Mouse (Mus musculus) hindbrain, embryonic 15.5 days (tissue): ENCODE results near the gene Rara. TPM values are rescaled to one million over a fixed set of nuclear protein-coding genes. Genes with fewer than 3 reads are reported as not detected.
A peak's percentile ranks its signal among the peaks of the same experiment; 100 is the strongest.

ENCODE experiments used
- ATAC-seq: fragments of 200-750 bp; cut with Nextera tagmentation; 2 replicates; pipeline ENCODE4 v1.8.0; 2017; ENCODE audit warnings: low read depth, moderate number of reproducible peaks, moderate TSS enrichment; ENCODE audit not compliant: low FRiP score
- H3K27ac ChIP-seq: fragments of 300-500 bp; sonication (generic); replicated peaks from 2 replicates; pipeline ENCODE4 v1.5.1; 2015; ENCODE audit warnings: mild to moderate bottlenecking, inconsistent platforms
- H3K27me3 ChIP-seq: fragments of 300-500 bp; sonication (generic); 2 replicates; pipeline ENCODE4 v1.6.1; 2015; ENCODE audit warnings: control low read depth, inconsistent platforms
- H3K36me3 ChIP-seq: fragments of 300-500 bp; sonication (generic); 2 replicates; pipeline ENCODE4 v1.6.1; 2015; ENCODE audit warnings: control low read depth, inconsistent platforms
- H3K4me1 ChIP-seq: fragments of 300-500 bp; sonication (generic); replicated peaks from 2 replicates; pipeline ENCODE4 v1.6.1; 2015; ENCODE audit warnings: control low read depth, inconsistent platforms
- H3K4me2 ChIP-seq: fragments of 300-500 bp; sonication (generic); 2 replicates; pipeline ENCODE4 v1.6.1; 2015; ENCODE audit warnings: moderate library complexity, mild to moderate bottlenecking, inconsistent platforms
- H3K4me3 ChIP-seq: fragments of 300-500 bp; sonication (generic); 2 replicates; pipeline ENCODE4 v1.5.1; 2015; ENCODE audit warnings: mild to moderate bottlenecking, inconsistent platforms
- H3K9ac ChIP-seq: fragments of 300-500 bp; sonication (generic); 2 replicates; pipeline ENCODE4 v1.6.1; 2015; ENCODE audit warnings: inconsistent platforms
- H3K9me3 ChIP-seq: fragments of 300-500 bp; sonication (generic); 2 replicates; pipeline ENCODE4 v1.6.1; 2016; ENCODE audit warnings: control low read depth, inconsistent platforms
- WGBS: fragments of 180-500 bp; shearing (Covaris S2); methylation state at CpG from one replicate; pipeline ENCODE4 v1.1.7; 2015; 5-methylcytosine and 5-hydroxymethylcytosine counted together
- polyA plus RNA-seq: library from polyadenylated mRNA; unstranded; fragments of >200 nt; fragmentation: Nextera tagmentation; extraction: Ambion mirVana; gene quantifications from 2 replicates; pipeline ENCODE4 v1.2.1, GENCODE M21; 2015

Rara gene
- polyA plus RNA-seq, 1 experiment from 2014 or later: 16.8 TPM

DNA sequence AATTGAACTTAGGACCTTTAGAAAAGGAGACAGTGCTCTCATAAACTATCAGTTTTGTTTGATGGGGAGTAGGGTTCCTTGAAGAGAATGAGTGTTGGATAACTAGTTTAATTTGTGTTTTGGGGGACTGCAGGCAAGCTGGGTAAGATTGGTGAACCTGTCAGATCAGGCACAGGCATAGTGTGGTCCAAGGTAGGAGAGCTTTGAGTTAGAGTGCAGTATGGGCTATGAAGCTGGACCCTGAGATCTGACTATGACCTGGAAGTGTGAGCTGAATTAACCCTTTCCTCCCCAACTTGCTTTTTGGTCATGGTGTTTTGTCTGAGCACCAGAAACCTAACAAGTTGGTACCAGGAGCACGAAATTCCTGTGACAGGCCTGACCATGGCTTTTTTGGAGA lies 86.2 kb downstream of the Rara start:
- ATAC-seq: no peak
- Histone ChIP-seq H3K27ac (no peak overlapping the region), H3K4me1 (no peaks in the 10 kb centered on the region), H3K9ac (no peak overlapping the region), H3K9me3 (no peaks in the 10 kb centered on the region), H3K4me3 (no peak overlapping the region), H3K27me3 (no peaks in the 10 kb centered on the region), H3K4me2 (no peak overlapping the region), H3K36me3 (no peaks in the 10 kb centered on the region)
- WGBS: 87% methylated on average over 1 of the region's 1 CpGs

- H3K27ac ChIP-seq: no peak overlapping the region
- H3K36me3 ChIP-seq: no peaks in the 10 kb centered on the region
- H3K4me3 ChIP-seq: no peak overlapping the region
- WGBS: 94% methylated on average over 6 of the region's 6 CpGs
- H3K9ac ChIP-seq: no peak overlapping the region
- H3K9me3 ChIP-seq: no peaks in the 10 kb centered on the region
- H3K27me3 ChIP-seq: no peaks in the 10 kb centered on the region
- no peak for ATAC-seq
- peaks cover 13% of the 10 kb centered on the region for H3K4me1 ChIP-seq
- no peak overlapping the region for H3K4me2 ChIP-seq
Measured at GRCm38 (mm10) chr11:99019844-99020243, 92.2 kb downstream of the Rara start.

- WGBS: 81% methylated on average over 5 of the region's 5 CpGs
- Histone ChIP-seq H3K4me2 (peak overlapping the region; percentile 62), H3K27me3 (no peaks in the 10 kb centered on the region), H3K9ac (no peak overlapping the region), H3K9me3 (no peaks in the 10 kb centered on the region), H3K36me3 (no peaks in the 10 kb centered on the region), H3K4me3 (peak overlapping the region; percentile 54; the same call in 1 of the 2 replicates), H3K4me1 (peaks cover 15% of the 10 kb centered on the region), H3K27ac (no peak overlapping the region)
- ATAC-seq: no peak
Measured at GRCm38 (mm10) chr11:99022384-99022933, 94.8 kb downstream of the Rara start.

- Histone ChIP-seq H3K4me3 (peak overlapping the region; percentile 54), H3K36me3 (no peaks in the 10 kb centered on the region), H3K4me1 (peaks cover 15% of the 10 kb centered on the region), H3K4me2 (peak overlapping the region; percentile 62), H3K27me3 (no peaks in the 10 kb centered on the region), H3K27ac (no peak overlapping the region), H3K9me3 (no peaks in the 10 kb centered on the region), H3K9ac (0 out of 2 replicates have a peak overlapping the region, but pooled peaks have one; percentile 14)
- 12% methylated on average over 4 of the region's 4 CpGs for WGBS
- no peak for ATAC-seq
Measured at GRCm38 (mm10) chr11:99023094-99023493, 95.5 kb downstream of the Rara start.

DNA sequence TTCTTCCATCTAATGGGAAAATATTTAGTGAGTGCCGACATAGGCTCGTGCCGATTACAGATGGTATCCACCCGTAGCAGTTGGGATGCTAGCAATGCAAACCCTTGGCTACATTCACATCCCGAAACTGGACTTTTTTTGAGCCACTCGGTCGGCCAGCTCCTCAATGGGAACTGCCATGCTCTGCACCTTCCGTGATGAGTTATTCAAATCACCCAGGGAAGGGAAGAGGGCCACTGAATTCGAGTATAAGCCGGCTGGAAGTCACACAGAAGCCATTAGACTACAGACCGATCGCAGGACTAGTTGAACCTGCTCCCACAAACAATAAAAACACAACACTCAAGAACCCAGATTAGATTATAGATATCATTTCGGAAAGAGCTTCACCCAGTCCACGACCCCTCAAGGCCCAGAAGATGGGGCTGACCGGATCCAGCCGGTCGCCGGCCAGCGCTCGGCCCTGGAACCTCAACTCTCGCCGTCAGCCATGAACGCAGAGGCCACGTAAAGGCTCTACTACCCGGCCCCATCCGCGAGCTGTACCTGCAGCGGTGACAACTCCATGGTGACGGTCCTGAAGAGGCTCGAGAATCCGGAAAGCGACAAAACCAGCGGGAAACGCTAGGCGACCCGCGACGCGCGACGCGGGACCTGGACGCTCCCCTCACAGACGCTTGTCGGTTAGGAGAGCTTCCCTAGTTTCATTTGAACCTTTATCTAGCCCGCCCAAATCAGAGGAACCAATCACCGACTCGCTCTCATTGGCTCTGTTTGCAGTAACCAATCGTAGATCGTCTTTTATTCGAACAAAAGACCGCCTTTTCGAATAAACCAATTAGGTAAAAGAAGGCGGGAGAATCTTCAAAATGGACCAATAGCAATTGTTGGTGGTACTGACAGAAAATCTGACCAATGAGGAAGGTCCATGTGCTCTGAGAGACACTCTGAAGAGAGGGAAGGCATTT lies 96.2 kb downstream of the Rara start, which contains the start of gene Top2a:
Gene Top2a, minus strand, starts transcription at position 690 of the 968 bp plus-strand sequence.
- ATAC-seq: peak; percentile 97

More for the DNA sequence above, 96.2 kb downstream of the Rara start, which contains the start of gene Top2a:
- Histone ChIP-seq H3K27me3 (no peaks in the 10 kb centered on the region), H3K36me3 (no peaks in the 10 kb centered on the region), H3K27ac (peak within 1 kb of the TSS; percentile 25), H3K4me2 (peak within 1 kb of the TSS; percentile 62), H3K9ac (peak within 1 kb of the TSS; percentile 14; the same call in 1 of the 2 replicates), H3K9me3 (no peaks in the 10 kb centered on the region), H3K4me3 (peak within 1 kb of the TSS; percentile 54), H3K4me1 (peaks cover 15% of the 10 kb centered on the region)
- WGBS: under 1% methylated on average over 54 of the region's 54 CpGs

Other genes with a start within 250 kb of the Rara start
- gene Psmd3, start 245.3 kb upstream of the Rara start, polyA plus RNA-seq: 193 and 204 TPM in 2 replicates
- gene Csf3, start 226.6 kb upstream of the Rara start, polyA plus RNA-seq: not detected in 2 replicates
- 67.0 and 70.3 TPM in 2 replicates for gene Med24, start 198.4 kb upstream of the Rara start, polyA plus RNA-seq
- gene Thra, start 187.2 kb upstream of the Rara start, polyA plus RNA-seq: 136 and 138 TPM in 2 replicates
- gene Nr1d1, start 152.5 kb upstream of the Rara start, polyA plus RNA-seq: 3.9 and 4.3 TPM in 2 replicates
- 31.7 and 33.1 TPM in 2 replicates for gene Msl1, start 132.3 kb upstream of the Rara start, polyA plus RNA-seq
- gene Casc3, start 122.9 kb upstream of the Rara start, polyA plus RNA-seq: 49.4 and 54.2 TPM in 2 replicates
- gene Rapgefl1, start 91.0 kb upstream of the Rara start, polyA plus RNA-seq: 10.5 and 13.1 TPM in 2 replicates
- 4.4 and 4.5 TPM in 2 replicates for gene Wipf2, start 64.2 kb upstream of the Rara start, polyA plus RNA-seq
- gene Cdc6, start 20.0 kb upstream of the Rara start, polyA plus RNA-seq: 5.5 and 6.0 TPM in 2 replicates
- gene Gjd3, start 55.2 kb downstream of the Rara start, polyA plus RNA-seq: 1.8 and 3.1 TPM in 2 replicates
- 43.7 and 56.9 TPM in 2 replicates for gene Top2a, start 96.4 kb downstream of the Rara start, polyA plus RNA-seq
- gene Igfbp4, start 113.4 kb downstream of the Rara start, polyA plus RNA-seq: 145 and 146 TPM in 2 replicates
- gene Tns4, start 161.5 kb downstream of the Rara start, polyA plus RNA-seq: 0.08 and 0.17 TPM in 2 replicates
- gene Ccr7, start 227.3 kb downstream of the Rara start, polyA plus RNA-seq: 0.08 TPM in 2 replicates